Mouse (Mus musculus) midbrain, embryonic 15.5 days (tissue): ENCODE data around the gene Prkg2. TPM values are rescaled to one million over a fixed set of nuclear protein-coding genes. Genes with fewer than 3 reads are reported as not detected.
A peak's percentile ranks its signal among the peaks of the same experiment; 100 is the strongest.

Experiments
- ATAC-seq: fragments of 200-750 bp; cut with Nextera tagmentation; replicated peaks from 2 replicates; pipeline ENCODE4 v1.8.0; 2017; ENCODE audit warnings: moderate TSS enrichment
- H3K27ac ChIP-seq: fragments of 300-500 bp; sonication (generic); 2 replicates; pipeline ENCODE4 v1.5.1; 2015; ENCODE audit warnings: mild to moderate bottlenecking, inconsistent platforms
- H3K27me3 ChIP-seq: fragments of 300-500 bp; sonication (generic); replicated peaks from 2 replicates; pipeline ENCODE4 v1.6.1; 2015; ENCODE audit warnings: inconsistent platforms
- H3K36me3 ChIP-seq: fragments of 300-500 bp; sonication (generic); replicated peaks from 2 replicates; pipeline ENCODE4 v1.6.1; 2015; ENCODE audit warnings: inconsistent platforms
- H3K4me1 ChIP-seq: fragments of 300-500 bp; sonication (generic); 2 replicates; pipeline ENCODE4 v1.6.1; 2015; ENCODE audit warnings: inconsistent platforms
- H3K4me2 ChIP-seq: fragments of 300-500 bp; sonication (generic); 2 replicates; pipeline ENCODE4 v1.6.1; 2015; ENCODE audit warnings: inconsistent platforms, mild to moderate bottlenecking, moderate library complexity
- H3K4me3 ChIP-seq: fragments of 300-500 bp; sonication (generic); 2 replicates; pipeline ENCODE4 v1.5.1; 2015; ENCODE audit warnings: mild to moderate bottlenecking, inconsistent platforms
- H3K9ac ChIP-seq: fragments of 300-500 bp; sonication (generic); 2 replicates; pipeline ENCODE4 v1.6.1; 2015; ENCODE audit warnings: mild to moderate bottlenecking, inconsistent platforms
- H3K9me3 ChIP-seq: fragments of 300-500 bp; sonication (generic); 2 replicates; pipeline ENCODE4 v1.6.1; 2016; ENCODE audit warnings: inconsistent platforms
- WGBS: fragments of 180-500 bp; shearing (Covaris S2); methylation state at CpG from one replicate; pipeline ENCODE4 v1.1.7; 2015; ENCODE audit warnings: mixed read lengths; 5-methylcytosine and 5-hydroxymethylcytosine counted together
- polyA plus RNA-seq: library from polyadenylated mRNA; unstranded; fragments of >200 nt; fragmentation: Nextera tagmentation; extraction: Ambion mirVana; gene quantifications from 2 replicates; pipeline ENCODE4 v1.2.1, GENCODE M21; 2015

Gene Prkg2
- 1.7 and 2.7 TPM in 2 replicates for polyA plus RNA-seq

- Histone ChIP-seq H3K27ac (0 out of 2 replicates have a peak within 1 kb of the TSS, but pooled peaks have one; percentile 28), H3K36me3 (no peaks in the 10 kb centered on the region), H3K4me1 (peaks cover 22% of the 10 kb centered on the region), H3K27me3 (no peaks in the 10 kb centered on the region), H3K9me3 (no peaks in the 10 kb centered on the region), H3K4me3 (peak within 1 kb of the TSS; percentile 75), H3K4me2 (peak within 1 kb of the TSS; percentile 98), H3K9ac (peak within 1 kb of the TSS; percentile 69)
- ATAC-seq, result peak; percentile 85
- WGBS, result under 1% methylated on average over 86 of the region's 94 CpGs
Observed at GRCm38 (mm10) chr5:99036596-99037441, at the start of gene Prkg2. Prkg2 (minus strand) TSS chr5:99037351.

GRCm38 (mm10) chr5:99083955-99084354 is 46.8 kb upstream of the Prkg2 start:
- no peak overlapping the region for H3K27ac ChIP-seq
- no peak overlapping the region for H3K4me2 ChIP-seq
- WGBS, result 15% methylated on average over 5 of the region's 5 CpGs
- no peaks in the 10 kb centered on the region for H3K9me3 ChIP-seq
- no peak overlapping the region for H3K4me3 ChIP-seq
- H3K36me3 ChIP-seq, result no peaks in the 10 kb centered on the region
- no peaks in the 10 kb centered on the region for H3K4me1 ChIP-seq
- ATAC-seq, result no peak
- no peaks in the 10 kb centered on the region for H3K27me3 ChIP-seq
- no peak overlapping the region for H3K9ac ChIP-seq

- Histone ChIP-seq H3K9me3 (no peaks in the 10 kb centered on the region), H3K27ac (no peak overlapping the region), H3K36me3 (no peaks in the 10 kb centered on the region), H3K4me2 (no peak overlapping the region), H3K4me1 (no peaks in the 10 kb centered on the region), H3K27me3 (no peaks in the 10 kb centered on the region), H3K9ac (no peak overlapping the region), H3K4me3 (no peak overlapping the region)
- WGBS, result 62% methylated on average over 2 of the region's 2 CpGs
- ATAC-seq, result no peak
Observed at GRCm38 (mm10) chr5:99078375-99078774, 41.2 kb upstream of the Prkg2 start.

DNA sequence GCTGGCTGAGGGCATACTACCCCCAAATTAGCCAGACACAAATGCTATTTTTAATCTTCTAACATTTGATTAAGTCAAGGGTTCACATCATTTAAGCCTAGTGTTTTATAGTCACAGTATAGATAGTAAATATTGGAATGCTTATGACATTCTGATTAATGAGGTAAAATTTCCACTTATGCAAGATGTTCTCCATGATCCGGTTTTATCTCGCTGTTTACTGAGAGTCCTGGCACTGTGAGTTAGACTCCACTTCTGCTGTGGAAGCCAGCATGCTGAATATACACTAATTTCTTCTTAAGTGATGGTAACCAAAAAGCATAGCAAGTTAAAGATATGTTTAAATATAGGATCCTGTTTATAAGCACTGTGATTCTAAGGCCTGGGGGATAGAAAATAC is 31.2 kb upstream of the Prkg2 start:
- Histone ChIP-seq H3K9ac (no peak overlapping the region), H3K4me1 (no peaks in the 10 kb centered on the region), H3K9me3 (no peaks in the 10 kb centered on the region), H3K4me3 (no peak overlapping the region), H3K36me3 (no peaks in the 10 kb centered on the region), H3K27me3 (no peaks in the 10 kb centered on the region), H3K4me2 (no peak overlapping the region), H3K27ac (no peak overlapping the region)
- ATAC-seq, result no peak
- 95% methylated on average over 2 of the region's 2 CpGs for WGBS

- Histone ChIP-seq H3K27ac (no peak overlapping the region), H3K36me3 (no peaks in the 10 kb centered on the region), H3K4me3 (no peak overlapping the region), H3K9ac (no peak overlapping the region), H3K4me2 (no peak overlapping the region), H3K27me3 (no peaks in the 10 kb centered on the region), H3K4me1 (no peaks in the 10 kb centered on the region), H3K9me3 (no peaks in the 10 kb centered on the region)
- ATAC-seq, result no peak
Observed at GRCm38 (mm10) chr5:99062582-99062981, 25.4 kb upstream of the Prkg2 start.

GRCm38 (mm10) chr5:99039021-99039420 is 1.9 kb upstream of the Prkg2 start:
- H3K27ac ChIP-seq, result no peak overlapping the region
- H3K27me3 ChIP-seq, result no peaks in the 10 kb centered on the region
- no peaks in the 10 kb centered on the region for H3K9me3 ChIP-seq
- no peak overlapping the region for H3K4me2 ChIP-seq
- WGBS, result 94% methylated on average over 6 of the region's 6 CpGs
- H3K9ac ChIP-seq, result no peak overlapping the region
- no peaks in the 10 kb centered on the region for H3K36me3 ChIP-seq
- ATAC-seq, result no peak
- no peak overlapping the region for H3K4me3 ChIP-seq
- peaks cover 15% of the 10 kb centered on the region for H3K4me1 ChIP-seq

- no peaks in the 10 kb centered on the region for H3K36me3 ChIP-seq
- no peaks in the 10 kb centered on the region for H3K9me3 ChIP-seq
- ATAC-seq, result peak; percentile 57
- H3K27me3 ChIP-seq, result no peaks in the 10 kb centered on the region
- H3K4me1 ChIP-seq, result peaks cover 17% of the 10 kb centered on the region
- H3K4me3 ChIP-seq, result peak overlapping the region; percentile 75
- peak overlapping the region; percentile 98 for H3K4me2 ChIP-seq
- no peak overlapping the region for H3K27ac ChIP-seq
- 4% methylated on average over 9 of the region's 9 CpGs for WGBS
- H3K9ac ChIP-seq, result no peak overlapping the region; the same call in 1 of the 2 replicates
Observed at GRCm38 (mm10) chr5:99037442-99037811, 276 bp upstream of the Prkg2 start.

- Histone ChIP-seq H3K4me2 (peak overlapping the region; percentile 98), H3K27ac (no peak overlapping the region), H3K4me1 (peaks cover 26% of the 10 kb centered on the region), H3K27me3 (no peaks in the 10 kb centered on the region), H3K9ac (no peak overlapping the region), H3K36me3 (no peaks in the 10 kb centered on the region), H3K9me3 (no peaks in the 10 kb centered on the region), H3K4me3 (peak overlapping the region; percentile 75)
- WGBS, result 42% methylated on average over 9 of the region's 9 CpGs
- no peak for ATAC-seq
Observed at GRCm38 (mm10) chr5:99035961-99036360, 1.2 kb downstream of the Prkg2 start.

GRCm38 (mm10) chr5:99031551-99032149 is 5.5 kb downstream of the Prkg2 start:
- Histone ChIP-seq H3K27ac (0 out of 2 replicates have a peak overlapping the region, but pooled peaks have one; percentile 29), H3K9me3 (no peaks in the 10 kb centered on the region), H3K9ac (no peak overlapping the region), H3K4me3 (no peak overlapping the region), H3K4me2 (peak overlapping the region; percentile 8; the same call in 1 of the 2 replicates), H3K36me3 (no peaks in the 10 kb centered on the region), H3K4me1 (peaks cover 19% of the 10 kb centered on the region), H3K27me3 (no peaks in the 10 kb centered on the region)
- peak; percentile 46; the same call in 1 of the 2 replicates for ATAC-seq
- 45% methylated on average over 6 of the region's 6 CpGs for WGBS

DNA sequence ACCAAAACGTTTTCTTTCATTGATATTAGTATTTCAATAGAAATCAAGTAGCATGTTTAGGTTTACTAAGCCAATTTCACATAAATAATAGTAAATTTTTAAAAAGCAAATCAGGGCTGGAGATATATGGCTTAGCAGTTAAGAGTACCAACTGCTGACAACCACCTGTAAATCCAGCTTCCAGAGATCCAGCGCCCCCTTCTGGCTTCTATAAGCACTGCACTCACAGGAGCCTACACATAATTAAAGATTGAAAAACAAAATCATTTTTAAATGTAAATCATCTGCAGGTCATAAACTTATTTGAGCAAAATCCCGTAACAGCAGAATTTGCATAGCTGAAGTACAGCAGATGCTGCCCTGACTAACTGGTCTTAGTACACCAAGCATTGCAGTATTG is 10.8 kb downstream of the Prkg2 start:
- 75% methylated on average over 3 of the region's 3 CpGs for WGBS
- H3K27me3 ChIP-seq, result no peaks in the 10 kb centered on the region
- no peak for ATAC-seq
- H3K36me3 ChIP-seq, result no peaks in the 10 kb centered on the region
- H3K4me1 ChIP-seq, result no peaks in the 10 kb centered on the region
- H3K27ac ChIP-seq, result no peak overlapping the region
- no peak overlapping the region for H3K4me3 ChIP-seq
- H3K4me2 ChIP-seq, result no peak overlapping the region
- no peak overlapping the region for H3K9ac ChIP-seq
- H3K9me3 ChIP-seq, result no peaks in the 10 kb centered on the region

GRCm38 (mm10) chr5:99019709-99020108 is 17.4 kb downstream of the Prkg2 start:
- ATAC-seq, result no peak
- Histone ChIP-seq H3K4me2 (no peak overlapping the region), H3K4me1 (no peaks in the 10 kb centered on the region), H3K36me3 (no peaks in the 10 kb centered on the region), H3K27me3 (no peaks in the 10 kb centered on the region), H3K27ac (no peak overlapping the region), H3K4me3 (no peak overlapping the region), H3K9me3 (no peaks in the 10 kb centered on the region), H3K9ac (no peak overlapping the region)
- WGBS, result 78% methylated on average over 6 of the region's 6 CpGs

- Histone ChIP-seq H3K36me3 (no peaks in the 10 kb centered on the region), H3K4me3 (no peak overlapping the region), H3K27me3 (no peaks in the 10 kb centered on the region), H3K4me2 (no peak overlapping the region), H3K4me1 (no peaks in the 10 kb centered on the region), H3K9ac (no peak overlapping the region), H3K27ac (no peak overlapping the region), H3K9me3 (no peaks in the 10 kb centered on the region)
- WGBS, result 83% methylated on average over 3 of the region's 3 CpGs
- no peak for ATAC-seq
Observed at GRCm38 (mm10) chr5:99015140-99015539, 22.0 kb downstream of the Prkg2 start.
